Mouse (Mus musculus): ENCODE results near the gene AC124108.1.

DNA sequence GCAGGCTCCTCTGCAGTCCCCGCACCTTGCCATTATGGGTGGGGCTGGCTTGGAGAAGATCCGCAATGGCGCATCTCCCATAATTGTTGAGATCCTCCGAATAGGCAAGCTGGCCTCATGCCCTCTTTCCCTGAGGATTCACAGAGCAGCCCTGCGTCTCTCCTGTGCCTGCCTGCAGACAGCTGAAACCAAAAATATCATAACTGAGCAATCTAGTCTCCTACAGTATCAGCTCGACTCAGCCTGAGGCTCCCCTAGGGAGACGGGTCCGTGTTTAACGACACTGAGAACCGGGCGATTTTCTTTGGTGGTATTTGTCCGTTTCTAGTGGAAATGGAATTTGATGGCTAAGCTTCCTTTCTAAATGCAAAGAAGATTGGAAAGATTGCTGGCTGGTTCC is 8.7 kb downstream of the AC124108.1 start:
- TF ChIP-seq POLR2A (IDR thresholded peaks at IDR 0.05; ENCODE audit: extremely low read depth, insufficient read depth, low read length): no peak
- TF ChIP-seq CTCF (IDR thresholded peaks at IDR 0.05; ENCODE audit: low read depth, low read length): no peak

All from liver, adult 2 months (tissue).